In the genomic region with DNA sequence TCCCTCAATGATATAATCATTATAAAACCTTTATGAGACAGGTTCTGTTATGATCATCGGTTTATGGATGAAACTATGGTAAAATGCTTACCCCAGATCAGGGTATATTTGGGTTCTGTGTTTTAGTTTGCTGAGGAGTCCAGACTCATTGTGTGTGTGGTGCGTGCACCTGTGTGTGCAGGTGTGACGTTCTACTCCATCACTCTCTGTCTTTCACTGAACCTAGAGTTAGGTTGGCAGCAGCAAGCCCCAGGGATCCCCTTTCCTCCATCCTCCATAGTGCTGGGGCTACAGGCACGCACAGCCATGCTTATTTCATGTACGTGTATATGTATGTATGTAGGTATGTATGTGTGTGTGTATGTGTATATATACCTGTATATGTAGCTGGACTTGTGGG, we compare ENCODE assay signal across 21 mouse cellular contexts. TPM values are rescaled to one million over a fixed set of nuclear protein-coding genes. Genes with fewer than 3 reads are reported as not detected.
DNase-seq lines count a peak whose midpoint lies in the region; ATAC-seq and TF ChIP-seq lines count a peak whose summit lies in the region.
"Had no signal": no experiment of that assay in that cellular context is flagged by ENCODE, and none has a peak within 500 bp of the region (broad histone marks: within the 10 kb centered on the region; RNA-seq: fewer than 3 reads in every experiment).

No protein-coding gene starts in this region.

- H3K4me2 ChIP-seq in kidney, embryonic 14.5 days (replicated peaks; ENCODE audit: low read depth, low read length), result no peak overlapping the region
- H3K4me2 ChIP-seq in liver, embryonic 16.5 days (ENCODE audit: low read depth, low read length), result no peak overlapping the region
- H3K4me2 ChIP-seq: hindbrain, embryonic 13.5 days had no signal

- peak overlapping the region; percentile 4; the same call in 1 of the 2 replicates for H3K27ac ChIP-seq in kidney, embryonic 14.5 days (ENCODE audit: low read depth, low read length)
- H3K27ac ChIP-seq in liver, embryonic 16.5 days (ENCODE audit: low read length), result 0 out of 2 replicates have a peak overlapping the region, but pooled peaks have one; percentile 39
- peak overlapping the region; percentile 87 for H3K27ac ChIP-seq in bone marrow, adult 2 months (ENCODE audit: control insufficient read depth, insufficient read depth, low read depth, low read length, poor library complexity)
- peak overlapping the region; percentile 85 for H3K27ac ChIP-seq in macrophage
- H3K27ac ChIP-seq: limb, embryonic 10.5 days; liver, embryonic 13.5 days had no signal

- no peak overlapping the region for H3K9ac ChIP-seq in kidney, embryonic 14.5 days (ENCODE audit: low read depth, low read length)
- no peak overlapping the region for H3K9ac ChIP-seq in liver, embryonic 16.5 days (ENCODE audit: low read depth, low read length)

- peaks cover 20% of the 10 kb centered on the region for H3K4me1 ChIP-seq in kidney, embryonic 14.5 days (ENCODE audit: control insufficient read depth, insufficient read depth, low read length)
- H3K4me1 ChIP-seq in liver, embryonic 16.5 days (ENCODE audit: control insufficient read depth, low read depth, low read length), result peaks cover 31% of the 10 kb centered on the region
- peaks cover 15% of the 10 kb centered on the region for H3K4me1 ChIP-seq in bone marrow, adult 2 months (ENCODE audit: control insufficient read depth, insufficient read depth, low read length)

- WGBS in kidney, embryonic 14.5 days, result 92% methylated on average over 5 of the region's 5 CpGs
- 84% methylated on average over 5 of the region's 5 CpGs for WGBS in liver, embryonic 16.5 days (ENCODE audit: insufficient replicate concordance)
- 80% methylated on average over 5 of the region's 5 CpGs for WGBS in bone marrow, adult 2 months
- 95% methylated on average over 5 of the region's 5 CpGs for WGBS in macrophage (ENCODE audit: missing documents)

- peaks cover 66% of the 10 kb centered on the region for H3K79me2 ChIP-seq in macrophage (ENCODE audit: inconsistent target)

- H3K36me3 ChIP-seq in kidney, embryonic 14.5 days (ENCODE audit: control insufficient read depth, insufficient read depth, low read length), result no peaks in the 10 kb centered on the region
- no peaks in the 10 kb centered on the region for H3K36me3 ChIP-seq in liver, embryonic 16.5 days (ENCODE audit: control insufficient read depth, insufficient read depth)
- no peaks in the 10 kb centered on the region for H3K36me3 ChIP-seq in macrophage (ENCODE audit: inconsistent target)
- H3K36me3 ChIP-seq: hindbrain, embryonic 13.5 days had no signal

- H3K27me3 ChIP-seq in kidney, embryonic 14.5 days (ENCODE audit: control insufficient read depth, insufficient read depth, low read length), result no peaks in the 10 kb centered on the region
- no peaks in the 10 kb centered on the region for H3K27me3 ChIP-seq in liver, embryonic 16.5 days (ENCODE audit: control insufficient read depth, insufficient read depth, low read depth, low read length)
- H3K27me3 ChIP-seq: hindbrain, embryonic 13.5 days; liver, embryonic 13.5 days; Patski had no signal

- H3K9me3 ChIP-seq in kidney, embryonic 14.5 days (ENCODE audit: control insufficient read depth, low read length), result no peaks in the 10 kb centered on the region
- H3K9me3 ChIP-seq in liver, embryonic 16.5 days (replicated peaks; ENCODE audit: control insufficient read depth, low read length), result no peaks in the 10 kb centered on the region
- H3K9me3 ChIP-seq: embryonic facial prominence, embryonic 10.5 days; hindbrain, embryonic 13.5 days; limb, embryonic 10.5 days; liver, embryonic 13.5 days had no signal

- ATAC-seq in kidney, embryonic 14.5 days (ENCODE audit: low FRiP score, low TSS enrichment), result no peak
- no peak for ATAC-seq in liver, embryonic 16.5 days (ENCODE audit: low read depth)
- ATAC-seq: inflammation-experienced regulatory T-cells, adult 6 months; Patski had no signal

- no peak for TF ChIP-seq CTCF in bone marrow, adult 2 months (IDR thresholded peaks at IDR 0.05; ENCODE audit: control insufficient read depth, insufficient read depth, low read length)

- no peak for DNase-seq in kidney, adult 9 months
- no peak for DNase-seq in liver
- DNase-seq in testis, postnatal 10 days (ENCODE audit: low spot score), result no peak
- no peak for DNase-seq in thymus, postnatal 10 days (ENCODE audit: low spot score in 2 of 2)
- DNase-seq: cerebellum, adult 2 months; cerebellum, postnatal 36 days; gastrocnemius, postnatal 10 days; heart, postnatal 14 days; liver, embryonic 13.5 days; lung, postnatal 10 days; right cerebral cortex, postnatal 4 days; thymus, adult 18-20 months had no signal

- no peak for TF ChIP-seq POLR2A in bone marrow, adult 2 months (IDR thresholded peaks at IDR 0.05; ENCODE audit: borderline replicate concordance, control insufficient read depth, low read depth, low read length)

- H3K4me3 ChIP-seq in kidney, embryonic 14.5 days (ENCODE audit: low read length), result no peak overlapping the region
- no peak overlapping the region for H3K4me3 ChIP-seq in liver, embryonic 16.5 days (ENCODE audit: low read depth, low read length)
- peak overlapping the region; percentile 19 for H3K4me3 ChIP-seq in bone marrow, adult 2 months (replicated peaks; ENCODE audit: control insufficient read depth, low read depth, low read length)
- no peak overlapping the region for H3K4me3 ChIP-seq in macrophage (ENCODE audit: inconsistent target)
- H3K4me3 ChIP-seq: embryonic facial prominence, embryonic 10.5 days; hindbrain, embryonic 13.5 days; limb, embryonic 10.5 days; liver, embryonic 13.5 days had no signal

RNA-seq across cellular contexts. Expression of gene Pkig, which starts 3.9 kb away (rescaled TPM):
- polyA plus RNA-seq in kidney, embryonic 14.5 days (2014; fragmentation: Nextera tagmentation; extraction: Ambion mirVana), result 187 and 203 TPM in 2 replicates
- polyA plus RNA-seq in liver, embryonic 16.5 days (2015; fragmentation: Nextera tagmentation; extraction: Ambion mirVana), result 83.1 and 86.6 TPM in 2 replicates
- 109 and 152 TPM in 2 replicates for polyA plus RNA-seq in bone marrow, adult 2 months (2011; ENCODE audit: insufficient read depth, insufficient read length, low replicate concordance, missing spikeins)
- 10 to 100 TPM in 19 of 26 experiments, 1 to 10 TPM in 7; 2.4 to 30.8 (median 18.1) TPM for total RNA-seq in macrophage (2018; cell fraction: chromatin; rRNA removed)
- 10 to 100 TPM; 42.4 to 74.6 (median 56.6) TPM for total RNA-seq in macrophage (2018; cell fraction: cytosol; rRNA removed)
- 10 to 100 TPM; 12.2 to 39.2 (median 23.1) TPM for total RNA-seq in macrophage (2018; cell fraction: nucleus; rRNA removed)
- polyA plus RNA-seq in macrophage (2018), result 39.4 to 69.2 TPM (median 46.2 TPM) in 3 replicates

RNA-seq across cellular contexts. Expression of gene Serinc3, which starts 17.1 kb away (rescaled TPM):
- polyA plus RNA-seq in kidney, embryonic 14.5 days (2014; fragmentation: Nextera tagmentation; extraction: Ambion mirVana), result 35.4 and 43.0 TPM in 2 replicates
- 138 and 149 TPM in 2 replicates for polyA plus RNA-seq in liver, embryonic 16.5 days (2015; fragmentation: Nextera tagmentation; extraction: Ambion mirVana)
- polyA plus RNA-seq in bone marrow, adult 2 months (2011; ENCODE audit: insufficient read depth, insufficient read length, low replicate concordance, missing spikeins), result 328 and 366 TPM in 2 replicates
- total RNA-seq in macrophage (2018; cell fraction: chromatin; rRNA removed), result 100 to 1,000 TPM in 9 of 26 experiments, 10 to 100 TPM in 17; 27.4 to 173 (median 89.6) TPM
- 100 to 1,000 TPM; 210 to 576 (median 331) TPM for total RNA-seq in macrophage (2018; cell fraction: cytosol; rRNA removed)
- 100 to 1,000 TPM; 108 to 439 (median 280) TPM for total RNA-seq in macrophage (2018; cell fraction: nucleus; rRNA removed)
- 217 to 859 TPM (median 380 TPM) in 3 replicates for polyA plus RNA-seq in macrophage (2018)

RNA-seq across cellular contexts. Expression of gene Ttpal, which starts 60.0 kb away (rescaled TPM):
- 16.0 and 40.3 TPM in 2 replicates for polyA plus RNA-seq in kidney, embryonic 14.5 days (2014; fragmentation: Nextera tagmentation; extraction: Ambion mirVana)
- 9.2 and 10.6 TPM in 2 replicates for polyA plus RNA-seq in liver, embryonic 16.5 days (2015; fragmentation: Nextera tagmentation; extraction: Ambion mirVana)
- polyA plus RNA-seq in bone marrow, adult 2 months (2011; ENCODE audit: insufficient read depth, insufficient read length, low replicate concordance, missing spikeins), result 11.5 and 19.8 TPM in 2 replicates
- total RNA-seq in macrophage (2018; cell fraction: chromatin; rRNA removed), result 100 to 1,000 TPM in 11 of 26 experiments, 10 to 100 TPM in 15; 39.4 to 228 (median 75.4) TPM
- total RNA-seq in macrophage (2018; cell fraction: cytosol; rRNA removed), result 10 to 100 TPM; 14.0 to 31.8 (median 18.4) TPM
- 100 to 1,000 TPM in 5 of 26 experiments, 10 to 100 TPM in 21; 24.8 to 160 (median 66.0) TPM for total RNA-seq in macrophage (2018; cell fraction: nucleus; rRNA removed)
- polyA plus RNA-seq in macrophage (2018), result 8.8 to 17.3 TPM (median 13.7 TPM) in 3 replicates

Comparison
In these comparisons a context has a peak if more than half of its experiments do, and no peak if none do; other contexts are left out.
1. H3K27ac ChIP-seq: peak in every context shown above with its lines; median percentile 87 in bone marrow, adult 2 months; 85 in macrophage; 39 in liver, embryonic 16.5 days; 4 in kidney, embryonic 14.5 days.